Mouse (Mus musculus) E14TG2a.4 (cell line): ENCODE data around the gene Arl2bp.

Experiments
- CTCF ChIP-seq: conservative IDR thresholded peaks from 2 replicates; pipeline ENCODE4 v1.5.1; 2014; ENCODE audit warnings: low read length
- NANOG ChIP-seq: IDR thresholded peaks from 2 replicates; pipeline ENCODE4 v1.6.1; 2014; ENCODE audit warnings: borderline replicate concordance, low read length, mixed read lengths
- POU5F1 ChIP-seq: IDR thresholded peaks from 2 replicates; pipeline ENCODE4 v1.6.1; 2014; ENCODE audit warnings: low read length, borderline replicate concordance

DNA sequence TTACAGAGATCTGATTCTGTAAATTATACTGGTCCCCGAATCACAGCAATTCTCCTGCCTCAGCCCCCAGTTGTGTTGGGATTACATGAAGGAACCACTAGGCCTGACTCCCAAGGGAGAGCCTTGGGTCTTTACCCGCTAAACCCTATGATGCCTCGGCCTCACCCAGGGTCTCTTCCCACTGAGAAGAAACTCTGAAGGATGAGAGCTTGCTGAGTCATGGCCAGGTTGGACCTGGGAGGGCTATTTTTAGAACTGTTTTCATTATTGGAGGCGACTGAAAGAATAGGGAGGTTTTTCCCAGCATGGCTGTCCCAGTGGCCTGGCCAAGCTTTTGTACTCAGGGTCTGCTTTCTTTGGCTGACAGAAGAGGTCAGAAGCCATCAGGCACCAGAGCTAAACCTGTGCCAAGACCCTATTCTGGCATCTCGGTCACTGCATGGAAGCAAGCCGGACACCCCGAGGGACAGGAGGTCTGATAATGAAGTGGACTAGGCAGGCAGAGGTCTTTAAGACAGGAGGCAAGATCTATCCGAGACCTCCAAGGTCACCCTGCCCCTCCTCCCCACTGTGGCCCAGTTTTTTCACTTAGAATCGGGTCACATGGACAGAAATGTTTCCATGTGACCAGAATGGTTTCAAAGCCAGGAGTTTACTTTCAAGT, 40.5 kb downstream of the Arl2bp start:
- TF ChIP-seq CTCF (no peak), POU5F1 (no peak), NANOG (no peak)
